Mouse (Mus musculus): ENCODE data around the gene Ykt6. TPM values are rescaled to one million over a fixed set of nuclear protein-coding genes. Genes with fewer than 3 reads are reported as not detected.

Gene Ykt6
- total and polyA plus RNA-seq, 3 experiments: 76.5 to 98.1 (median 89.5) TPM

GRCm38 (mm10) chr11:5918111-5918510 lies 37.4 kb upstream of the Ykt6 start:
- TF ChIP-seq SIN3A (IDR thresholded peaks at IDR 0.05; ENCODE audit: low read length) (no peak), MEF2A (IDR thresholded peaks at IDR 0.05; ENCODE audit: extremely low read depth, insufficient replicate concordance, low read depth, low read length, poor library complexity, severe bottlenecking) (no peak), TAL1 (IDR thresholded peaks at IDR 0.05; ENCODE audit: low read length) (no peak), ELF1 (IDR thresholded peaks at IDR 0.05; ENCODE audit: low read depth, low read length) (no peak), ETS1 (IDR thresholded peaks at IDR 0.05; ENCODE audit: low read depth, low read length) (no peak), UBTF (IDR thresholded peaks at IDR 0.05; ENCODE audit: borderline replicate concordance, insufficient read depth, low read depth, low read length) (no peak), MYB (IDR thresholded peaks at IDR 0.05; ENCODE audit: low read depth, low read length) (no peak), MAX (IDR thresholded peaks at IDR 0.05; ENCODE audit: low read length) (no peak), USF2 (IDR thresholded peaks at IDR 0.05; ENCODE audit: borderline replicate concordance in 1 of 2, insufficient read depth in 1 of 2, low read depth in 1 of 2, low read length in 2 of 2) (no peak), GABPA (IDR thresholded peaks at IDR 0.05; ENCODE audit: low read depth, low read length) (no peak), CHD2 (IDR thresholded peaks at IDR 0.05; ENCODE audit: low read length) (no peak), GATA1 (IDR thresholded peaks at IDR 0.05; ENCODE audit: low read depth, low read length) (no peak), RAD21 (IDR thresholded peaks at IDR 0.05; ENCODE audit: low read depth, low read length) (no peak)
- H3K27ac ChIP-seq (ENCODE audit: control insufficient read depth, low read depth, low read length): no peak overlapping the region
- peaks cover 0 to 1% of the 10 kb centered on the region in 2 experiments; a peak in 1 of 4 replicates for H3K27me3 ChIP-seq (ENCODE audit: control insufficient read depth in 1 of 2, insufficient read depth in 2 of 2, low read length in 2 of 2)
- H3K4me3 ChIP-seq (ENCODE audit: control insufficient read depth in 1 of 2, insufficient read depth in 1 of 2, low read depth in 2 of 2, low read length in 2 of 2): no peak overlapping the region
- H3K9ac ChIP-seq (ENCODE audit: control insufficient read depth, low read depth, low read length, poor library complexity, severe bottlenecking): no peak overlapping the region
- H3K36me3 ChIP-seq (ENCODE audit: control insufficient read depth in 1 of 2, insufficient read depth in 2 of 2, low read length in 2 of 2): no peaks in the 10 kb centered on the region
- H3K79me2 ChIP-seq (ENCODE audit: control insufficient read depth, insufficient read depth, low read length, poor library complexity): no peaks in the 10 kb centered on the region
- no peak for DNase-seq (ENCODE audit: low read depth, low spot score)
- H3K4me1 ChIP-seq (ENCODE audit: control insufficient read depth in 1 of 2, insufficient read depth in 2 of 2, low read length in 2 of 2): no peaks in the 10 kb centered on the region
- H3K9me3 ChIP-seq (replicated peaks; ENCODE audit: insufficient read depth, low read length): no peaks in the 10 kb centered on the region

DNA sequence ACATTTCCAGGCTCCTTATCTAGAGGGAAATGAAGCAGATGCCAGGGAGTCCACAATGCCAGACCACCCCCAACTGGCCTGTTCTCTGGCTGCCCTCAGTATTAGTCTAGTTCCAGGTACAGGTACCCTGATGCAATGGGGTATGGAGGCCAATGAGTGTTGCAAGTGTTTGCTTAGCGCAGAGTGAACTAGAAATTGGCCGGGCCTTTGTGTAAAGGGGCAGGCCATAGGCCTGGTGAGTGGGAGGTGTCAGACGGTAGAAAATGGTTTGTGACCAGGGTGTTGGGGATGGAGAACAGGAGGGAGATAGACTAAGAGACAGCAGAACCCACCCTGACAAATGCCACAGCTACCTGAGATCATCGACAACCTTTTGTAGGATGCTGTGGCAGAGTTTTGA lies 35.9 kb upstream of the Ykt6 start:
- Histone ChIP-seq H3K4me3 (ENCODE audit: control insufficient read depth in 1 of 2, insufficient read depth in 1 of 2, low read depth in 2 of 2, low read length in 2 of 2) (no peak overlapping the region), H3K27ac (ENCODE audit: control insufficient read depth, low read depth, low read length) (no peak overlapping the region), H3K36me3 (ENCODE audit: control insufficient read depth in 1 of 2, insufficient read depth in 2 of 2, low read length in 2 of 2) (no peaks in the 10 kb centered on the region), H3K9ac (ENCODE audit: control insufficient read depth, low read depth, low read length, poor library complexity, severe bottlenecking) (no peak overlapping the region), H3K4me1 (ENCODE audit: control insufficient read depth in 1 of 2, insufficient read depth in 2 of 2, low read length in 2 of 2) (no peaks in the 10 kb centered on the region), H3K27me3 (ENCODE audit: control insufficient read depth in 1 of 2, insufficient read depth in 2 of 2, low read length in 2 of 2) (peaks cover 0 to 1% of the 10 kb centered on the region in 2 experiments; a peak in 3 of 4 replicates), H3K79me2 (ENCODE audit: control insufficient read depth, insufficient read depth, low read length, poor library complexity) (no peaks in the 10 kb centered on the region), H3K9me3 (replicated peaks; ENCODE audit: insufficient read depth, low read length) (no peaks in the 10 kb centered on the region)
- no peak for DNase-seq (ENCODE audit: low read depth, low spot score)
- TF ChIP-seq ZMIZ1 (IDR thresholded peaks at IDR 0.05; ENCODE audit: low read depth, low read length) (no peak), ZNF384 (IDR thresholded peaks at IDR 0.05; ENCODE audit: low read depth, low read length) (no peak), SIN3A (IDR thresholded peaks at IDR 0.05; ENCODE audit: low read length) (no peak), ZC3H11A (IDR thresholded peaks at IDR 0.05; ENCODE audit: low read depth, low read length) (no peak), E2F4 (IDR thresholded peaks at IDR 0.05; ENCODE audit: borderline replicate concordance, low read depth, low read length) (no peak), MEF2A (IDR thresholded peaks at IDR 0.05; ENCODE audit: extremely low read depth, insufficient replicate concordance, low read depth, low read length, poor library complexity, severe bottlenecking) (no peak), KAT2A (conservative IDR thresholded peaks at IDR 0.05; ENCODE audit: low read depth, low read length) (no peak), GABPA (IDR thresholded peaks at IDR 0.05; ENCODE audit: low read depth, low read length) (no peak), USF1 (IDR thresholded peaks at IDR 0.05; ENCODE audit: low read depth, low read length) (no peak), CHD2 (IDR thresholded peaks at IDR 0.05; ENCODE audit: low read length) (no peak), MXI1 (IDR thresholded peaks at IDR 0.05; ENCODE audit: low read depth, low read length) (no peak), MAFK (IDR thresholded peaks at IDR 0.05; ENCODE audit: borderline replicate concordance, low read depth, low read length) (no peak)

Measured in MEL (cell line).